Mouse (Mus musculus) limb, embryonic 12.5 days (tissue): ENCODE measurements at regions not wholly inside any gene's neighbourhood (a gene's known extent, or its start where the extent isn't known, plus 50 kb on each side); places are given as distances from the start of the nearest gene placed in this dataset.

Experiments
- ATAC-seq: fragments of 200-750 bp; cut with Nextera tagmentation; 2 replicates; pipeline ENCODE4 v1.8.0; 2017; ENCODE audit warnings: low read depth, moderate TSS enrichment; ENCODE audit not compliant: insufficient number of reproducible peaks, insufficient read depth, low FRiP score, low TSS enrichment
- H3K27ac ChIP-seq: fragments of 300-500 bp; sonication (generic); 2 replicates; pipeline ENCODE4 v1.5.1; 2016; ENCODE audit warnings: mild to moderate bottlenecking, moderate library complexity
- H3K27me3 ChIP-seq: fragments of 300-500 bp; sonication (generic); 2 replicates; pipeline ENCODE4 v1.6.1; 2016; ENCODE audit warnings: mild to moderate bottlenecking, moderate library complexity
- H3K36me3 ChIP-seq: fragments of 300-500 bp; sonication (generic); 2 replicates; pipeline ENCODE4 v1.6.1; 2016; ENCODE audit warnings: mild to moderate bottlenecking, moderate library complexity
- H3K4me1 ChIP-seq: fragments of 300-500 bp; sonication (generic); replicated peaks from 2 replicates; pipeline ENCODE4 v1.6.1; 2016
- H3K4me2 ChIP-seq: fragments of 300-500 bp; sonication (generic); 2 replicates; pipeline ENCODE4 v1.6.1; 2016; ENCODE audit warnings: mild to moderate bottlenecking, moderate library complexity
- H3K4me3 ChIP-seq: fragments of 300-500 bp; sonication (generic); replicated peaks from 2 replicates; pipeline ENCODE4 v1.5.1; 2016; ENCODE audit warnings: mild to moderate bottlenecking
- H3K9ac ChIP-seq: fragments of 300-500 bp; sonication (generic); replicated peaks from 2 replicates; pipeline ENCODE4 v1.6.1; 2016; ENCODE audit warnings: mild to moderate bottlenecking, moderate library complexity
- H3K9me3 ChIP-seq: fragments of 300-500 bp; sonication (generic); 2 replicates; pipeline ENCODE4 v1.6.1; 2016; ENCODE audit warnings: mild to moderate bottlenecking, moderate library complexity
- WGBS: fragments of 180-500 bp; shearing (Covaris S2); methylation state at CpG from one replicate; pipeline ENCODE4 v1.1.7; 2016; 5-methylcytosine and 5-hydroxymethylcytosine counted together

GRCm38 (mm10) chr12:95388185-95388584 is 303.8 kb upstream of the Flrt2 start:
- WGBS, result 85% methylated on average over 2 of the region's 2 CpGs
- no peak for ATAC-seq
- Histone ChIP-seq H3K27ac (no peak overlapping the region), H3K9ac (no peak overlapping the region), H3K27me3 (no peaks in the 10 kb centered on the region), H3K36me3 (no peaks in the 10 kb centered on the region), H3K4me1 (peaks cover 5% of the 10 kb centered on the region; the same call in 1 of the 2 replicates), H3K4me2 (no peak overlapping the region), H3K9me3 (no peaks in the 10 kb centered on the region), H3K4me3 (no peak overlapping the region)

- H3K27ac ChIP-seq, result no peak overlapping the region
- H3K4me3 ChIP-seq, result no peak overlapping the region
- no peaks in the 10 kb centered on the region for H3K9me3 ChIP-seq
- no peaks in the 10 kb centered on the region for H3K4me1 ChIP-seq
- H3K27me3 ChIP-seq, result no peaks in the 10 kb centered on the region
- no peaks in the 10 kb centered on the region for H3K36me3 ChIP-seq
- ATAC-seq, result no peak
- WGBS, result 54% methylated on average over 1 of the region's 1 CpGs
- H3K9ac ChIP-seq, result no peak overlapping the region
- no peak overlapping the region for H3K4me2 ChIP-seq
Measured at GRCm38 (mm10) chr12:95392821-95393220, 299.2 kb upstream of the Flrt2 start.

GRCm38 (mm10) chr12:95394991-95395530 is 297.0 kb upstream of the Flrt2 start:
- no peaks in the 10 kb centered on the region for H3K4me1 ChIP-seq
- no peak for ATAC-seq
- H3K4me2 ChIP-seq, result no peak overlapping the region
- no peaks in the 10 kb centered on the region for H3K36me3 ChIP-seq
- WGBS, result 83% methylated on average over 2 of the region's 2 CpGs
- no peaks in the 10 kb centered on the region for H3K9me3 ChIP-seq
- no peaks in the 10 kb centered on the region for H3K27me3 ChIP-seq
- H3K4me3 ChIP-seq, result no peak overlapping the region
- H3K27ac ChIP-seq, result no peak overlapping the region
- H3K9ac ChIP-seq, result no peak overlapping the region

GRCm38 (mm10) chr12:95420861-95421260 is 271.2 kb upstream of the Flrt2 start:
- Histone ChIP-seq H3K9ac (no peak overlapping the region), H3K27me3 (no peaks in the 10 kb centered on the region), H3K4me1 (no peaks in the 10 kb centered on the region), H3K4me3 (no peak overlapping the region), H3K9me3 (no peaks in the 10 kb centered on the region), H3K36me3 (no peaks in the 10 kb centered on the region), H3K27ac (no peak overlapping the region), H3K4me2 (no peak overlapping the region)
- WGBS, result 77% methylated on average over 3 of the region's 3 CpGs
- no peak for ATAC-seq

GRCm38 (mm10) chr12:95424739-95425138 is 267.3 kb upstream of the Flrt2 start:
- no peaks in the 10 kb centered on the region for H3K9me3 ChIP-seq
- no peak for ATAC-seq
- no peaks in the 10 kb centered on the region for H3K36me3 ChIP-seq
- H3K27me3 ChIP-seq, result no peaks in the 10 kb centered on the region
- no peak overlapping the region for H3K27ac ChIP-seq
- H3K4me2 ChIP-seq, result no peak overlapping the region
- no peaks in the 10 kb centered on the region for H3K4me1 ChIP-seq
- WGBS, result 49% methylated on average over 2 of the region's 2 CpGs
- H3K4me3 ChIP-seq, result no peak overlapping the region
- no peak overlapping the region for H3K9ac ChIP-seq

- no peaks in the 10 kb centered on the region for H3K4me1 ChIP-seq
- no peak overlapping the region for H3K4me3 ChIP-seq
- no peak overlapping the region for H3K27ac ChIP-seq
- no peak overlapping the region for H3K9ac ChIP-seq
- 58% methylated on average over 2 of the region's 2 CpGs for WGBS
- H3K9me3 ChIP-seq, result no peaks in the 10 kb centered on the region
- H3K36me3 ChIP-seq, result no peaks in the 10 kb centered on the region
- no peak for ATAC-seq
- H3K27me3 ChIP-seq, result no peaks in the 10 kb centered on the region
- H3K4me2 ChIP-seq, result no peak overlapping the region
Measured at GRCm38 (mm10) chr12:95437226-95437625, 254.8 kb upstream of the Flrt2 start.

DNA sequence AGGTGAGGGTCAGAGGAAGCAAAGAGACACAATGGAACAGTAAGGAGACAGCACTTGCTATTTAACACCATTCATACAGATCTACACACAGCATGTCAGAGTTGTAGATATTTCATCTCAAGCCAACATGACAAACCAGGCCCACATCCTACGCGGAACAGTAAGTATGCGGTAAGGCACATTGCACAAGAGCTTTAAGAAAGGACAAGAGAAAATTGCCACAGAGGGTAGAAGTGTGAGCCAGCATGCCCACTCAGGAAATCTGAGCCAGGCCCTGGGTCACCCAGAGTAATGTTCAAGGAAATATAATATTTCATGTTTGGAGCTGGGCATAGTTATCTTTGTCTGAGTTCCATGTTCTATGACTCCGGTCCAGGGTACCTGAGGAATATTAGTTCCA is 234.5 kb upstream of the Flrt2 start:
- WGBS, result 94% methylated on average over 4 of the region's 4 CpGs
- H3K4me3 ChIP-seq, result no peak overlapping the region
- no peak overlapping the region for H3K27ac ChIP-seq
- ATAC-seq, result no peak
- H3K36me3 ChIP-seq, result no peaks in the 10 kb centered on the region
- no peaks in the 10 kb centered on the region for H3K9me3 ChIP-seq
- H3K27me3 ChIP-seq, result no peaks in the 10 kb centered on the region
- H3K9ac ChIP-seq, result no peak overlapping the region
- H3K4me2 ChIP-seq, result no peak overlapping the region
- no peaks in the 10 kb centered on the region for H3K4me1 ChIP-seq

- WGBS, result 19% methylated on average over 12 of the region's 12 CpGs
- Histone ChIP-seq H3K36me3 (no peaks in the 10 kb centered on the region), H3K4me1 (peaks cover 14% of the 10 kb centered on the region), H3K9me3 (no peaks in the 10 kb centered on the region), H3K27ac (no peak overlapping the region), H3K27me3 (no peaks in the 10 kb centered on the region), H3K4me3 (peak overlapping the region; percentile 19), H3K4me2 (peak overlapping the region; percentile 51), H3K9ac (no peak overlapping the region)
- peak; percentile 47; the same call in 1 of the 2 replicates for ATAC-seq
Measured at GRCm38 (mm10) chr12:95466502-95467490, 225.2 kb upstream of the Flrt2 start.

DNA sequence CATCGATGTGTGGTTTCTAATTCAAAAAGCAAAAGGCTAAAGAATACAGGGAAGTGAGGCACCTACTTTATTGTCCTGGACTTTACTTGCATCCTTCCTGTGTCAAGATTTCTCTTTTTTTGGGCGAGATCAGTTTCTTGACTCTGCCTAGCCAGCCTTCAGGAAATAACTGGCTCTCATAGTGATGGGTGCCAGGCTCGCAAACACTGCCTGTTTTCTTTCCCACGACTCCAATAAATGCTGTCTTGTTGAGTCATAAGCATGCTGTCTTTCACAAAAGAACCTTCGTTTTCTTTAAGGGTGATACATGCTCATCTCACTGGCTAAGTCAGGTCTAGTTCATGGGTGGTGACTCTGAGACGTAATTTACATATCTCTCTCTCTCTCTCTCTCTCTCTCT is 222.1 kb upstream of the Flrt2 start:
- Histone ChIP-seq H3K9ac (no peak overlapping the region), H3K4me2 (no peak overlapping the region), H3K36me3 (no peaks in the 10 kb centered on the region), H3K27ac (no peak overlapping the region), H3K9me3 (no peaks in the 10 kb centered on the region), H3K4me3 (no peak overlapping the region), H3K4me1 (peaks cover 14% of the 10 kb centered on the region), H3K27me3 (no peaks in the 10 kb centered on the region)
- WGBS, result 63% methylated on average over 6 of the region's 6 CpGs
- no peak for ATAC-seq

GRCm38 (mm10) chr12:95486502-95486901 is 205.5 kb upstream of the Flrt2 start:
- ATAC-seq, result no peak
- no peak overlapping the region for H3K4me2 ChIP-seq
- 0 out of 2 replicates have a peak, but pooled peaks cover 3% of the 10 kb centered on the region for H3K4me1 ChIP-seq
- H3K27ac ChIP-seq, result no peak overlapping the region
- no peaks in the 10 kb centered on the region for H3K9me3 ChIP-seq
- H3K4me3 ChIP-seq, result no peak overlapping the region
- no peaks in the 10 kb centered on the region for H3K27me3 ChIP-seq
- H3K9ac ChIP-seq, result no peak overlapping the region
- H3K36me3 ChIP-seq, result no peaks in the 10 kb centered on the region

DNA sequence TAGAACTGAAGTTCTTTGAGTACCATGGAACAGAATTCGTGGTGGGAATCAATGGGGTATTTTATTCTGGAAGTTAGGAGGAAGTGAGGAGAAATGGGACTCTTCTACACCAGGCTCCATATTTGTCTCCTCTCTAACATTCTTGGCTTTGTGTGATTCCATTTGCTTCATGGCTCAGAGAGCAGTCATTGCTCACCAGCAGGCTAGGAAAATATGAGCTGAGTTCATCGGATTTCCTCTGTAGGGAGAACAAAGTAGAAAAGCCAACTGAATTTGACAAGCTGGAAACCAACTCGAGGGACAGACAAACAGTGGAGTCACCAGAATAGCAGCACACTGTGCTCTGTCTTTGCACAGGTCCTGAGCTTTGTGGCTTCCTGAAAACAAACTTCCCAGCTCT is 203.7 kb upstream of the Flrt2 start:
- no peaks in the 10 kb centered on the region for H3K27me3 ChIP-seq
- no peak for ATAC-seq
- H3K4me3 ChIP-seq, result no peak overlapping the region
- H3K36me3 ChIP-seq, result no peaks in the 10 kb centered on the region
- H3K4me2 ChIP-seq, result no peak overlapping the region
- no peak overlapping the region for H3K9ac ChIP-seq
- WGBS, result 61% methylated on average over 3 of the region's 3 CpGs
- H3K4me1 ChIP-seq, result no peaks in the 10 kb centered on the region
- H3K27ac ChIP-seq, result no peak overlapping the region
- H3K9me3 ChIP-seq, result no peaks in the 10 kb centered on the region
